Mouse (Mus musculus): Measurements from ENCODE around the gene Pet117. TPM values are rescaled to one million over a fixed set of nuclear protein-coding genes. Genes with fewer than 3 reads are reported as not detected.

Pet117 gene
- polyA plus RNA-seq, 1 experiment, result 1.2 TPM

DNA sequence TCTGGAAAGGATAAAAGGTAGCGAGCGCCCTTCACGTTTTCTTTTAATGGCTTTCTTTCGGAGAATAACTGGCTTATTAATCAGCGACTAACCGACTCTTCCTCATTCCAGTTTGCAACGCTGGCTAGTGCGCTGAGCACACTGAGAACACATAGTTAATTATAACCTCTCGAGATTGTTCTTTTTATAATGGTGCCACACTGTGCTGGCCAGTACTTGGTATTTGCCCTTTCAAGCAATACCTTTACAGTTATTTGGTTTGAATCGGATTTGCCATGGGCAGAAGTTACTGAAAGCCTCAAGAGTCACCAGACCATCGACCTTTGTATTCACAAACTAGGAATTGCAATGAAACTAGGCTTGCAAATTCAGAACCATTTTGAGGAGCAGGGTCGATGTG, 715 bp downstream of the Pet117 start:
- H3K4me3 ChIP-seq (ENCODE audit: insufficient read depth, poor library complexity, severe bottlenecking), result peak overlapping the region; percentile 84
- H3K79me3 ChIP-seq (ENCODE audit: low read depth), result peaks cover 37% of the 10 kb centered on the region
- peaks cover 56% of the 10 kb centered on the region for H3K79me2 ChIP-seq (ENCODE audit: control insufficient read depth, insufficient read depth)
- TF ChIP-seq FOSL1 (IDR thresholded peaks at IDR 0.05; ENCODE audit: insufficient read depth, low read length, poor library complexity, severe bottlenecking), result no peak
- TF ChIP-seq CEBPB (IDR thresholded peaks at IDR 0.05; ENCODE audit: low read depth), result no peak
- no peak for TF ChIP-seq CTCF (IDR thresholded peaks at IDR 0.05; ENCODE audit: control insufficient read depth, insufficient read depth, insufficient read length)
- TF ChIP-seq MYOD1 (IDR thresholded peaks at IDR 0.05; ENCODE audit: control insufficient read depth, insufficient read length, low read depth), result no peak
- TF ChIP-seq MYOG (IDR thresholded peaks at IDR 0.05; ENCODE audit: control insufficient read depth, extremely low read depth, insufficient read length), result no peak
- TF ChIP-seq MAX (IDR thresholded peaks at IDR 0.05), result no peak
- H3K36me3 ChIP-seq (ENCODE audit: control insufficient read depth, insufficient read depth), result peaks cover 32% of the 10 kb centered on the region
- H3K27me3 ChIP-seq (ENCODE audit: control insufficient read depth, insufficient read depth, insufficient read length), result no peaks in the 10 kb centered on the region
- H3ac ChIP-seq (ENCODE audit: control insufficient read depth, insufficient read length, low read depth), result peak overlapping the region; percentile 78

DNA sequence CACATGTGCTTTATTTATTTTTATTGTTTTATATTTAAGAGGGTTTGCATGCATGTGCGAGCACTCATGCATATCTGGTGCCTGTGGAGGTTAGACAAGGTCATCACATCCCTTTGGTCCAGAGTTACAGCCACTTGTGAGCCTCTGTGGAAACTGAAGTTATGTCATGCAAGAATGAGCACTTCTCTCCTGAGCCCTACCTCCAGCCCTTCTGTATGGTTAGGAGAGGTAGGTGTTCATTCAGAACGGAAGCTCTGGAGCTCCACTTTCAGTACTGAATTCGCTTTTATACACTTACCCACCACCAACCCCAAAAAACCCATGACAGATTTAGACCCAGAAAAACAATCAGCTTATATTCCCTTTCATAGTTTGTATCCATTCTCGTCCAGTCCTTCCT, 2.8 kb downstream of the Pet117 start:
- H3K79me2 ChIP-seq (ENCODE audit: control insufficient read depth, insufficient read depth), result peaks cover 57% of the 10 kb centered on the region
- no peaks in the 10 kb centered on the region for H3K27me3 ChIP-seq (ENCODE audit: control insufficient read depth, insufficient read depth, insufficient read length)
- H3ac ChIP-seq (ENCODE audit: control insufficient read depth, insufficient read length, low read depth), result no peak overlapping the region
- peaks cover 37% of the 10 kb centered on the region for H3K79me3 ChIP-seq (ENCODE audit: low read depth)
- H3K4me3 ChIP-seq (ENCODE audit: insufficient read depth, poor library complexity, severe bottlenecking), result no peak overlapping the region
- H3K36me3 ChIP-seq (ENCODE audit: control insufficient read depth, insufficient read depth), result peaks cover 52% of the 10 kb centered on the region
- TF ChIP-seq MYOG (IDR thresholded peaks at IDR 0.05; ENCODE audit: control insufficient read depth, extremely low read depth, insufficient read length) (no peak), USF1 (IDR thresholded peaks at IDR 0.05; ENCODE audit: low read depth) (no peak), CEBPB (IDR thresholded peaks at IDR 0.05; ENCODE audit: low read depth) (no peak), MYOD1 (IDR thresholded peaks at IDR 0.05; ENCODE audit: control insufficient read depth, insufficient read length, low read depth) (no peak), CTCF (IDR thresholded peaks at IDR 0.05; ENCODE audit: control insufficient read depth, insufficient read depth, insufficient read length) (no peak), MAX (IDR thresholded peaks at IDR 0.05) (no peak), FOSL1 (IDR thresholded peaks at IDR 0.05; ENCODE audit: insufficient read depth, low read length, poor library complexity, severe bottlenecking) (no peak)

DNA sequence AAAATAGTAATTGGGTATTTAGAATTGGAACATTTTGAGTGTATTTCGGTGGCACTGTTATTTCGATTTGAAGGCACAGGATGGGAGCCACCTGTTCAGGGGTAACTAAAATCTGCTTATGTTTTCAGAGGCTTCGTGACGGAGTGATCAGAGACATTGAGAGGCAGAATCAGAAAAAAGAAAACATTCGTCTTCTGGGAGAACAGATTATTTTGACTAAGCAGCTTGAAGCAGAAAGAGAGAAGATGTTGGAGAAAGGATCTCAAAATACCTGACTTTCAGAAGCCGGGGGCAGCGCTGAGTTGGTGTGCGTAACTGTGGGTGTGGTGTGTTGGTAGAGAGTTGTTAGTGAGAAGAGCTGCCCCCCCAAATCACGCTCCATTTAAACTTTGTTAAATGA, 4.3 kb downstream of the Pet117 start:
- peaks cover 67% of the 10 kb centered on the region for H3K36me3 ChIP-seq (ENCODE audit: control insufficient read depth, insufficient read depth)

DNA sequence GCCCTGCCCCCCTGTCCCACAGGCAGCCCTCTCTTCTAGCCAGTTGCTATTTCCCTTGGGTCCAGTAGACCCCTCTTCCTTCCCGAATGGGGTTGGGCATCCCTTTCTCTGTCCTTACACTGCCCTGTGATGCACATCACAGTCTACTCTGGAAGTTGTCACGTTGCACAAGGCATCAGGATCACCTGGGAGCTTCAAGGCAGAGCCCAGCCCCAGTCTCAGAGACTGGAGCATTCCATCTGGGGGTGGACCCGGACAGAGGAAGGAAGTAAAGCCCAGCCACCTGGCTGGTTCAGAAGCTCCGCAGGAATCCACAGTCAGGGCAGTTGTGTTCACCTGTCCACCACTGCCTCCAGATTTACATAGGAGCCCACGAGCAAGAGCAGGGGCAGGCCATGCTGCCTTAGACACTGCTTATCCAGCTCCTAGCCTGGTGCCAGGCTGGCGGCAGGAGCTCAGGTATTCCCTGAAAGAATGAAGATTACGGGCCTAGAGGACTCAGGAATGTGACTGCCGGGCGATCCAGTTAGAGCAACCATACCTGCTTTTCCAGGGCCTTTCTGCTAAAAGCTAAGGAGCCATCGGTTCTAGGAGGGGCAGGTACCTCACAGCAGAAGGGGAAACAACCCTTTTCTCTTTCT, 6.4 kb downstream of the Pet117 start:
- H3K4me3 ChIP-seq (ENCODE audit: insufficient read depth, poor library complexity, severe bottlenecking), result no peak overlapping the region
- peaks cover 80% of the 10 kb centered on the region for H3K36me3 ChIP-seq (ENCODE audit: control insufficient read depth, insufficient read depth)
- no peak overlapping the region for H3ac ChIP-seq (ENCODE audit: control insufficient read depth, insufficient read length, low read depth)
- H3K27me3 ChIP-seq (ENCODE audit: control insufficient read depth, insufficient read depth, insufficient read length), result no peaks in the 10 kb centered on the region
- peaks cover 55% of the 10 kb centered on the region for H3K79me2 ChIP-seq (ENCODE audit: control insufficient read depth, insufficient read depth)
- H3K79me3 ChIP-seq (ENCODE audit: low read depth), result peaks cover 34% of the 10 kb centered on the region
- TF ChIP-seq FOSL1 (IDR thresholded peaks at IDR 0.05; ENCODE audit: insufficient read depth, low read length, poor library complexity, severe bottlenecking) (no peak), USF1 (IDR thresholded peaks at IDR 0.05; ENCODE audit: low read depth) (no peak), CTCF (IDR thresholded peaks at IDR 0.05; ENCODE audit: control insufficient read depth, insufficient read depth, insufficient read length) (no peak), MYOD1 (IDR thresholded peaks at IDR 0.05; ENCODE audit: control insufficient read depth, insufficient read length, low read depth) (no peak), MAX (IDR thresholded peaks at IDR 0.05) (no peak), MYOG (IDR thresholded peaks at IDR 0.05; ENCODE audit: control insufficient read depth, extremely low read depth, insufficient read length) (no peak), CEBPB (IDR thresholded peaks at IDR 0.05; ENCODE audit: low read depth) (no peak)

More for the DNA sequence above, 4.3 kb downstream of the Pet117 start:
- H3K79me2 ChIP-seq (ENCODE audit: control insufficient read depth, insufficient read depth), result peaks cover 57% of the 10 kb centered on the region
- no peaks in the 10 kb centered on the region for H3K27me3 ChIP-seq (ENCODE audit: control insufficient read depth, insufficient read depth, insufficient read length)
- H3K4me3 ChIP-seq (ENCODE audit: insufficient read depth, poor library complexity, severe bottlenecking), result no peak overlapping the region
- peaks cover 37% of the 10 kb centered on the region for H3K79me3 ChIP-seq (ENCODE audit: low read depth)
- H3ac ChIP-seq (ENCODE audit: control insufficient read depth, insufficient read length, low read depth), result no peak overlapping the region
- TF ChIP-seq USF1 (IDR thresholded peaks at IDR 0.05; ENCODE audit: low read depth), result no peak
- no peak for TF ChIP-seq CEBPB (IDR thresholded peaks at IDR 0.05; ENCODE audit: low read depth)
- no peak for TF ChIP-seq MYOG (IDR thresholded peaks at IDR 0.05; ENCODE audit: control insufficient read depth, extremely low read depth, insufficient read length)

DNA sequence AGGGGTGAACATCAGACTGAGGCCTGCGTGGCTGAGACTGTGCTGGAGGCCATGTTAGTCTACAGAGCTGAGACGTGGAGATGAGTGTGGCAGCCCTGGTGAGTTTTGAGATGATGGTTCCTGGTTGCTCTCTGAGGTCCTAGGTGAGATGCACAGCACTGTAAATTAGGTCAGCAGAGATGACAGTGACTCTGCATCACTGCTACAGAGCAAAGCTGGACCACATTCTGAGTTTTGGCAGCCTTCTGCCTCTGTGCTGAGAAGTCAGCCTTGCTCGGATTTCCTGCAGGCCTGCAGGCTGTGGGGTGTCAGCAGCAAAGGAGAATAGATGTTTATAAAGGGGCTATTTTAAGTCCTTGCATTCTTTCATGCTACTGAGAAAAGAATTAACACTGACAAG, 12.5 kb downstream of the Pet117 start:
- Histone ChIP-seq H3K36me3 (ENCODE audit: control insufficient read depth, insufficient read depth) (peaks cover 84% of the 10 kb centered on the region), H3K79me3 (ENCODE audit: low read depth) (peaks cover 7% of the 10 kb centered on the region), H3K4me3 (ENCODE audit: insufficient read depth, poor library complexity, severe bottlenecking) (no peak overlapping the region), H3ac (ENCODE audit: control insufficient read depth, insufficient read length, low read depth) (no peak overlapping the region), H3K79me2 (ENCODE audit: control insufficient read depth, insufficient read depth) (peaks cover 11% of the 10 kb centered on the region), H3K27me3 (ENCODE audit: control insufficient read depth, insufficient read depth, insufficient read length) (no peaks in the 10 kb centered on the region)
- no peak for TF ChIP-seq MYOD1 (IDR thresholded peaks at IDR 0.05; ENCODE audit: control insufficient read depth, insufficient read length, low read depth)
- no peak for TF ChIP-seq CEBPB (IDR thresholded peaks at IDR 0.05; ENCODE audit: low read depth)
- no peak for TF ChIP-seq CTCF (IDR thresholded peaks at IDR 0.05; ENCODE audit: control insufficient read depth, insufficient read depth, insufficient read length)
- no peak for TF ChIP-seq FOSL1 (IDR thresholded peaks at IDR 0.05; ENCODE audit: insufficient read depth, low read length, poor library complexity, severe bottlenecking)
- no peak for TF ChIP-seq MYOG (IDR thresholded peaks at IDR 0.05; ENCODE audit: control insufficient read depth, extremely low read depth, insufficient read length)
- TF ChIP-seq USF1 (IDR thresholded peaks at IDR 0.05; ENCODE audit: low read depth), result no peak
- no peak for TF ChIP-seq MAX (IDR thresholded peaks at IDR 0.05)

DNA sequence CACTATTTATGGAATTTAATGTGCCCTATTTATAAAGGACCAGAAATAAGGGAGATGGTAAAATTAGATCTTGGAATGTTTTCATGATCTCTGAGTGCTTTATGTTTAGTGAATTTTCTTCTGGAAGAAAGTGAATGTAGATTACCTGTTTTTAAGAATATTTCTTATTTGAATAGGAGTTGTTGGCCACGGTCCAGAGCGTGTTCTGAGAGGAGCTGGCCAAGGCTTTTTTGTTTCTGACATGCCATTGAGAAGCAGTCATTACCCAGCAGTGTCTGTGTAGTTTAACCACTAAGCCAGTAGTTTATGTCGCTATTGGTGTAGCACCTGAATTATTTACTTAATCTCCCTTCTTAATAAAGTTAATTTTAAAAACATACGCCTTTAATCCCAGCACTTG, 12.9 kb downstream of the Pet117 start:
- Histone ChIP-seq H3ac (ENCODE audit: control insufficient read depth, insufficient read length, low read depth) (no peak overlapping the region), H3K36me3 (ENCODE audit: control insufficient read depth, insufficient read depth) (peaks cover 83% of the 10 kb centered on the region), H3K79me3 (ENCODE audit: low read depth) (peaks cover 7% of the 10 kb centered on the region), H3K4me3 (ENCODE audit: insufficient read depth, poor library complexity, severe bottlenecking) (no peak overlapping the region), H3K27me3 (ENCODE audit: control insufficient read depth, insufficient read depth, insufficient read length) (no peaks in the 10 kb centered on the region), H3K79me2 (ENCODE audit: control insufficient read depth, insufficient read depth) (peaks cover 11% of the 10 kb centered on the region)
- TF ChIP-seq CEBPB (IDR thresholded peaks at IDR 0.05; ENCODE audit: low read depth), result no peak
- no peak for TF ChIP-seq MYOD1 (IDR thresholded peaks at IDR 0.05; ENCODE audit: control insufficient read depth, insufficient read length, low read depth)
- TF ChIP-seq MYOG (IDR thresholded peaks at IDR 0.05; ENCODE audit: control insufficient read depth, extremely low read depth, insufficient read length), result no peak
- no peak for TF ChIP-seq CTCF (IDR thresholded peaks at IDR 0.05; ENCODE audit: control insufficient read depth, insufficient read depth, insufficient read length)

Data from C2C12 (cell line).